Mouse (Mus musculus) heart, adult 8-10 months (tissue): ENCODE measurements around the gene Lsm4. TPM values are rescaled to one million over a fixed set of nuclear protein-coding genes. Genes with fewer than 3 reads are reported as not detected.
A peak's percentile ranks its signal among the peaks of the same experiment; 100 is the strongest.

Source experiments
- DNase-seq: peaks from one replicate; pipeline ENCODE4 v3.0.0; 2022; ENCODE audit warnings: low spot score
- total RNA-seq, 4 experiments: library from RNA; stranded (reverse); gene quantifications; 2 replicates each; pipeline ENCODE4 v1.2.4; 2022

Gene Lsm4
- 10 to 100 TPM; 57.9 to 67.1 (median 63.4) TPM for total RNA-seq

- peak; percentile 100 for DNase-seq
Observed at GRCm38 (mm10) chr8:70673079-70673856, at the start of gene Lsm4. Gene Lsm4, plus strand, starts transcription at chr8:70673248.

DNA sequence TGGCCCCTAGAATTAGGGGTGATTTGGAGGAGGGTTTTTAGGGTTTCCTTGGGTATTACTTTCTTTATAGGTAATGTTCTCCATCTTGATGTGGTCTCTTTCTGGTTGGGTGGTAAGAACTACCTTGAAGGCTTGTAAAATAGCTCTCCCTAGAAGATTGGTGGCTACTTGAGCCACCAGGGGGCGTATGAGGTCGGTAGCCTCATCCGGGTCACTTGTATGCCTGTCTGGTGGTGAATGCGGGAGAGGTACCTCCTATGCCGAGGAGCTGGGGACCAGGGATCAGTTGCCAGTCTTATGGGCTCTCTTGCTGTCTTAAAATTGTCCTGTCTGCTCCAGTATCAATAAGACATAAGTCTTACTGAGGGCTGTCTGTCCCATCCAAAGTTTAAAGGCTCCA lies 47.9 kb upstream of the Lsm4 start:
- DNase-seq = no peak

GRCm38 (mm10) chr8:70627041-70627440 lies 46.0 kb upstream of the Lsm4 start:
- DNase-seq = no peak

- DNase-seq = no peak
Observed at GRCm38 (mm10) chr8:70628986-70629490, 44.0 kb upstream of the Lsm4 start.

- peak; percentile 87 for DNase-seq
Observed at GRCm38 (mm10) chr8:70629574-70630531, 43.2 kb upstream of the Lsm4 start.

- DNase-seq = no peak
Observed at GRCm38 (mm10) chr8:70630532-70631381, 42.3 kb upstream of the Lsm4 start.

GRCm38 (mm10) chr8:70631436-70631835 lies 41.6 kb upstream of the Lsm4 start:
- DNase-seq = no peak

DNA sequence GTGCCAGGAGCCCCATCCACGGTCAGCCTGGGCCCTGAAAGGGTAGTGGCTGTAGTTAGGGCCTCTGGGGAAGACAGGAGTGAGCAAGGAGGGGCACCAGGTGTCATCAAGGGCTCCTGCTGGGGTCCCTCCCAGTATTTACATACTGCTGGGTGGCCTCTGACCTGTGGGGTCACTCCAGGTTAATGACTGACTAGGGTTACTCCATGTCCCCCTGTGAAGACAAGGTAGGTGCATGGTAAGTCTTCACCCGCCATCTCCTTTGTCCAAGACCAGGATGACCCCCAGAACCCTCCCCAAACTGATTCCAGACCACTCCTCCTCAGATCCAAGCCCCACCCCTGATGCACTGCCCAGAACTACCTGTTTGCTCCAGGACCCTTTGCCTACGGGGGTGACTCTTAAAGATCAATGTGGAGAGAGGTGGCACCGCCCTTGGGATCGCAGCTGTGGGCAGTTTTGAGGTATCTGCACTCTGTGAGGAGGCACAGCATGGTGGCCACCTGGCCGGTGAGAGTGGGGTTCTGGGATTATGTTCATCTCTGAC lies 40.6 kb upstream of the Lsm4 start, which contains the start of gene Gdf15:
Gene Gdf15, minus strand, starts transcription at position 111 of the 547 bp plus-strand sequence.
- DNase-seq = no peak

- peak; percentile 78 for DNase-seq
Observed at GRCm38 (mm10) chr8:70634066-70634465, 39.0 kb upstream of the Lsm4 start.

DNA sequence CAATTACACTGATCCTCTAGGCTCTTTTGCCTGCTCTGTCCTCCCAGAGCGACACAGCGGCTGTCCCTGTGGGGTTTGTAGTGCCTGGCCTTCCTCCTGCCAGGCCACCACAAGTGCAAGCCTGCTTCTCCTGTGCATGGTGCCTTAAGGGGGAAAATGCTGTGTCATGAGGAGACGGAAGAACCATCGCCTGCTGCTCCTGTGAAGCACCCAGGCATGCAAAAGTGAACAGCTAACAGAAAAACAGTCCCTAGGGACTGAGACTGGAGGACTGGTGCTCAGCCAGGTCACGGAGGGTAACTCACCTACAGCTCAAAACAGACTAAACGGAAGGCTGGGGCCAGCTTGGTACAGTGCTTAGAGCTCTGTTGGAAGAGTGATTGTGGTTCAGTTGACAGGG lies 37.5 kb upstream of the Lsm4 start:
- DNase-seq = no peak

GRCm38 (mm10) chr8:70636838-70637237 lies 36.2 kb upstream of the Lsm4 start:
- no peak for DNase-seq

GRCm38 (mm10) chr8:70638752-70639151 lies 34.3 kb upstream of the Lsm4 start:
- DNase-seq = no peak

DNA sequence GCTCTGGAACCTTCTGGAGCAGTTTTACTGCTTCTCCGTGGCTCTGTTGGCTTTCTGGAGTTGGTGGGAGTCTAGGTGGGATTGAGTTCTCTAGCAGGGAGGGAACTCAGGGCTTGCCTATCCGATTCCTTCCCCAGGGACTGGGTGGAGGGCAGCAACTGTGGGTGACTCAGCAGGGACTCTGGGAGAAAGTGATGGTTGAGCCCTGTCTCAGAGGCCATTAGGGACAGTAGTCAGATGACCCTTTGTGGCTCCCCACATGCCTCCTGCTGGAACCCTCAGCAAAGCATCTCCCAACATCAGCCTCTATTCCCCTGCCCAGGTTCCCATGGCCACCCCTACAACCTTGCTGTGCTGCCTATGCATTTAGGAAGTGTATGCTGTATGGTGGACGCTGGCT lies 30.0 kb upstream of the Lsm4 start:
- DNase-seq = no peak

DNA sequence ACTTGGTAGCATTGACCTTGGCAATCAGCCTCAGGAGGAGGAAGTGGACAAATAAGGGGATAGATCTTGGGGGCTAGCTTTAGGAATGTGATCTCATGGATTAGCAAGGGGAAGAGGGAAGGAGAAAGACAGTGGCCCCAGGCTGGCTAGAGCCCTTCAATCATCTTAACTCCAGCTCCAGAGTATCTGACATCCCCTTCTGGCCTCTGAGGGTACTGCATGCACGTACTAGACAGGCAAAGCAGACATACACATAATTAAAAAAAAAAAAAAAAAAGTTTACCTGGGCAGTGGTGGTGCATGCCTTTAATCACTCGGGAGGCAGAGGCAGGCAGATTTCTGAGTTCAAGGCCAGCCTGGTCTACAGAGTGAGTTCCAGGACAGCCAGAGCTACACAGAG lies 29.0 kb upstream of the Lsm4 start:
- DNase-seq = no peak

- DNase-seq = peak; percentile 69
Observed at GRCm38 (mm10) chr8:70645501-70646224, 27.4 kb upstream of the Lsm4 start.

- DNase-seq = no peak
Observed at GRCm38 (mm10) chr8:70646369-70646768, 26.7 kb upstream of the Lsm4 start.

DNA sequence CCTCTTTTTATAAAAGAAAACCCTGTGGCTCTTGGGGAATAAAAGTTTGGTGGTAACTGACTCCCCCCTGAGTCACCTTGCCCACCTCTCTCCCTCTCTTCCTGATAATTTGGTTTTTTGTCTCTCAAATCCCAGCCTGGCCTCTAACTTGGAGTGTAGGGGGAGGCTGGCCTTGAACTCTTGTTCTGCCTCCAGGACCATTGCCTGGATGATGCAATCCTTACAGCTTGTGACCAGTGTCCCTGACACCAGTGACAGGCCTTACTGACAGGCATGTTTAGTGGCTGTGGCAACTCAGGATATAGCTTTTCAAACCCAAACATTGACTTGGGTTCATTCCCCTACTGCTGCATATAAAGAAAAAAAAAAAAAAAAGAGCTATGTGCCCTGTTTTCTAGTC lies 26.3 kb upstream of the Lsm4 start:
- no peak for DNase-seq

- DNase-seq = no peak
Observed at GRCm38 (mm10) chr8:70647343-70648163, 25.5 kb upstream of the Lsm4 start.

- DNase-seq = no peak
Observed at GRCm38 (mm10) chr8:70648164-70648442, 24.9 kb upstream of the Lsm4 start.

GRCm38 (mm10) chr8:70648921-70649320 lies 24.1 kb upstream of the Lsm4 start:
- no peak for DNase-seq
